Mouse (Mus musculus) liver, embryonic 15.5 days (tissue): ENCODE measurements around the gene Pik3cd. TPM values are rescaled to one million over a fixed set of nuclear protein-coding genes. Genes with fewer than 3 reads are reported as not detected.

ENCODE experiments used
- ATAC-seq: fragments of 200-750 bp; cut with Nextera tagmentation; 2 replicates; pipeline ENCODE4 v1.8.0; 2017; ENCODE audit warnings: moderate number of reproducible peaks, mild to moderate bottlenecking, moderate library complexity; ENCODE audit not compliant: insufficient read depth
- H3K27ac ChIP-seq: fragments of 300-500 bp; sonication (generic); replicated peaks from 2 replicates; pipeline ENCODE4 v1.5.1; 2015; ENCODE audit warnings: mild to moderate bottlenecking, inconsistent platforms
- H3K27me3 ChIP-seq: fragments of 300-500 bp; sonication (generic); 2 replicates; pipeline ENCODE4 v1.6.1; 2015; ENCODE audit warnings: mild to moderate bottlenecking, inconsistent platforms
- H3K36me3 ChIP-seq: fragments of 300-500 bp; sonication (generic); replicated peaks from 2 replicates; pipeline ENCODE4 v1.6.1; 2015; ENCODE audit warnings: moderate library complexity, mild to moderate bottlenecking, inconsistent platforms
- H3K4me1 ChIP-seq: fragments of 300-500 bp; sonication (generic); replicated peaks from 2 replicates; pipeline ENCODE4 v1.6.1; 2015; ENCODE audit warnings: inconsistent platforms
- H3K4me2 ChIP-seq: fragments of 300-500 bp; sonication (generic); 2 replicates; pipeline ENCODE4 v1.6.1; 2015; ENCODE audit warnings: moderate library complexity, mild to moderate bottlenecking, inconsistent platforms
- H3K4me3 ChIP-seq: fragments of 300-500 bp; sonication (generic); replicated peaks from 2 replicates; pipeline ENCODE4 v1.5.1; 2015; ENCODE audit warnings: mild to moderate bottlenecking, inconsistent platforms
- H3K9ac ChIP-seq: fragments of 300-500 bp; sonication (generic); 2 replicates; pipeline ENCODE4 v1.6.1; 2015; ENCODE audit warnings: moderate library complexity, mild to moderate bottlenecking, inconsistent platforms
- H3K9me3 ChIP-seq: fragments of 300-500 bp; sonication (generic); replicated peaks from 2 replicates; pipeline ENCODE4 v1.6.1; 2016; ENCODE audit warnings: inconsistent platforms
- WGBS: fragments of 180-500 bp; shearing (Covaris S2); methylation state at CpG from one replicate; pipeline ENCODE4 v1.1.7; 2015; ENCODE audit warnings: mixed read lengths; ENCODE audit not compliant: insufficient replicate concordance; 5-methylcytosine and 5-hydroxymethylcytosine counted together
- polyA plus RNA-seq: library from polyadenylated mRNA; unstranded; fragments of >200 nt; fragmentation: Nextera tagmentation; extraction: Ambion mirVana; gene quantifications from 2 replicates; pipeline ENCODE4 v1.2.1, GENCODE M21; 2015

Pik3cd gene
- polyA plus RNA-seq, 1 experiment from 2014 or later = 7.3 TPM

DNA sequence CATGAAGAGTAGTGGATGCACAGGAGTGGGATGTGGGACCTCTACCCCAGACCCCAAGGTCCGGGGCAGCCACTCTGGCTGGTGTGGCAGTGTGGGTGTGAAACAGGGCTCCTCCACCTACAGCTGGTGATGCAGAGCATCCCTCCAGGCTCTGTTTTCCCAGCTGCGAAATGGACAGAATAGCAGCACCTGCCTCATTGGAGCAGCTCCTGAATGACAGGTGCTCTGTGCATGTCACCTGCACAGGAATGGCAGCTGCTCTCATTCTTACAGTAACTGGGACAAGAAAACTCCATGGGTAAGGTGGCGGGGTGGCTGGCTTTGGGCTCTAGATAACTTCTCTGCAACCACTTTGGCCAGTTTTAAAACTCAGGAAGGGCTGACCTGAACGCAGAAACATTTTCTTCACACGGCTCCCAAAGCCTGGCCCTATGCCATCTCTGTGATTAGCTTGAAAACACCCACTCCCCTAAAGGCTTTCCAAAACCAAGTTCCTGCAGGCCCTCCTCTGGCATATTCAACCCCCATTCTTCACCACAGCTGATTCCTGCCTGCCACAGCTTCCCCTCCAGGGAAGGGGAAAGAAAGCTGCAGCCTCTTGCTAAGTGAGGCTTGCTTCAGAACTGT lies 33.4 kb upstream of the Pik3cd start:
- Histone ChIP-seq H3K4me1 (peaks cover 56% of the 10 kb centered on the region), H3K36me3 (peaks cover 9% of the 10 kb centered on the region), H3K27ac (no peak overlapping the region), H3K9ac (no peak overlapping the region), H3K4me3 (no peak overlapping the region), H3K27me3 (no peaks in the 10 kb centered on the region), H3K9me3 (no peaks in the 10 kb centered on the region), H3K4me2 (no peak overlapping the region)
- ATAC-seq = no peak
- 61% methylated on average over 5 of the region's 5 CpGs for WGBS

DNA sequence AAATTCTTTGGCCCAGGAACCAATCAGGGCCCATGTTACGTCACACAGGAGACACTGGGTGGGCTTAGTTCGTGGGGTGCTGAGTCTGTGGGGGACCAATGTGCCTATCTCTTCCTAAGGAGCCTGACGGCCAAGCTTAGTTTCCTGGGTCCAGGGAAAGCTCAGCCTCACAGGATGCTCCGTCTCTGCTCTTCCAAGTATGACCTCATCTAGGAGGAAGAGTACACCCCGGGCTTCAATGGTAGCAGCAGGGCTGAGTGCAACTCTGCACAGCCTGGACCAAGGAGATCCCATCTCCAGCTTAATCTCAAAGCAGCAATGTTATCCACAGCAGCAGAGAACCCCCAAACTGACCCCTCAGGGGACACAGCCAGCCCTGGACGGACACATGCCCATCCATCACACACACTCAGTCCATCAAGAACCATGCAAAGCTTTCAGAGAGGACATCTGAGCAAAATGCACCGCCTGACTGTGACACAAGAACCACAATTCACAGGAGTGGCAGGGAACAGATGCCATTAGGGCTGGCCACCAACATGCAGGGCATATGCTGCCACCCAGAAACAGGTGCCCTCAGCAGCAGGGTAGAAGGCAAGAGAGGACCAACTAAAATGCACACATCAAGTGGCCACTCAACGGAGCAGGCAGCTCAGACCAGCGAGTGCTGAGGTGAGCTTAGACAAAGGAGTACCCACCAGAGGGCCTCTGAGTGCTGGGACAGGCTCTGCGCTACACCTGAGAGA lies 32.5 kb upstream of the Pik3cd start:
- 68% methylated on average over 10 of the region's 10 CpGs for WGBS
- Histone ChIP-seq H3K27ac (no peak overlapping the region), H3K9me3 (no peaks in the 10 kb centered on the region), H3K4me1 (peaks cover 56% of the 10 kb centered on the region), H3K9ac (no peak overlapping the region), H3K27me3 (no peaks in the 10 kb centered on the region), H3K4me2 (no peak overlapping the region), H3K36me3 (peaks cover 15% of the 10 kb centered on the region), H3K4me3 (no peak overlapping the region)
- ATAC-seq = no peak

DNA sequence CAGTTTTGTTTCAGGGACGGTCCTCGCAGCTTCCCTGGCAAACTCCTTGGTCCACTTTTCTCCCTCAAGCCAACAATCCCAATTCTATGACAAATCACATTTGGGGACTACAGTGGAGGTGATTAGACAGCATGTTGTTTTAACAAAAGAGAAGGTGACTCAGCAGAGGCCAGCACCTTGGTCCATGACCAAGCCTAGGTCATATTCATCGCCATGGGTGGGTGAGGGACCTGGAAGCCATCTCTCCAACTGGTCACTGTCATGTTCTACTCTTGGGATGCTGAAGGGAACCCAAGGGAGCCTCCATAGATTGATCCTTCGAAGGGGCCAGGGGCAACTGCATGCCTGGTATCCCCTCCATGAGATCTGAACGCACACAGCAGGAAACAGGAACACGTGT lies 31.9 kb upstream of the Pik3cd start:
- Histone ChIP-seq H3K27ac (no peak overlapping the region), H3K4me3 (no peak overlapping the region), H3K9me3 (no peaks in the 10 kb centered on the region), H3K36me3 (peaks cover 22% of the 10 kb centered on the region), H3K4me2 (no peak overlapping the region), H3K27me3 (no peaks in the 10 kb centered on the region), H3K4me1 (peaks cover 56% of the 10 kb centered on the region), H3K9ac (no peak overlapping the region)
- WGBS = 66% methylated on average over 6 of the region's 6 CpGs
- no peak for ATAC-seq

DNA sequence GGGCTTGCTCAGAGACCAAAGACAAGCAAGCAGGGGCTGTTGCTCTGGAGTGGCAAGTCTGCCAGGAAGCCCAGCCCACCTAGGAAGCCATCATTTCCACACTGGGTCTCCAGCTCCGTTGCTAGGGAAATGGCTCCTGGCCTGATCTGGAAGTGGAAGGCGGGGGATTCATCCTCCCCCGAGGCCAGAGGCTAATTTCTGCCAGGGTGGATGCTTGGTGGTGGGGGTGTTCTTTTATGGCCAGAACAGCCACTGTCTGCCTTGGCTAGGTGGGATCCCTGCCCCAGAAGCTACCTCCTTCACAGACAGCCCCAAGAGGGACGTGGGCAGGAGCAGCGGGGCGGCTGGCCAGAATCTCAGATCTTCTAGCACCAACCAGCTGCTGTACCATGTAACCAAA lies 31.4 kb upstream of the Pik3cd start:
- peaks cover 56% of the 10 kb centered on the region for H3K4me1 ChIP-seq
- no peaks in the 10 kb centered on the region for H3K9me3 ChIP-seq
- peaks cover 25% of the 10 kb centered on the region for H3K36me3 ChIP-seq
- H3K27ac ChIP-seq = no peak overlapping the region
- no peak overlapping the region for H3K4me2 ChIP-seq
- WGBS = 67% methylated on average over 6 of the region's 6 CpGs
- H3K4me3 ChIP-seq = no peak overlapping the region
- no peaks in the 10 kb centered on the region for H3K27me3 ChIP-seq
- ATAC-seq = no peak
- no peak overlapping the region for H3K9ac ChIP-seq

DNA sequence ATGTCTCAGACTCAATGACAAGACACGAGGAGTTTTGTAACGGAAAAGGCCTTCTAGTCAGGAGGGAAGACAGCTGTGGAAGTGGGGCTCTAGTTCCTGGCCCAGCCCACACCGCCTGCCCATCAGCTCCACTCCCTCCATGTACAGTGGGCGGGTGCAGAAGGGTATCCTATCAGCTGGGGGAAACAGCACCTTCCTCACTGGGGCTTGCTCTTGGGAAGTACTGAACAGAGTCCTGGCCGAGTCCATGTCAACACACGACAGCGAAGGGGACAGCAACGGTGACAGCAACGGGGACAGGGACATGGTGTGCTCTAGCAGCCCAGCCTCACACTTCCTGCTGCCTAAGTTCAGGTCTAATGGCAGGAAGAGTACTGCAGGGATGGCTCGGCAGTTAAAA lies 30.4 kb upstream of the Pik3cd start:
- Histone ChIP-seq H3K36me3 (peaks cover 30% of the 10 kb centered on the region), H3K4me2 (no peak overlapping the region), H3K27me3 (no peaks in the 10 kb centered on the region), H3K4me3 (no peak overlapping the region), H3K9me3 (no peaks in the 10 kb centered on the region), H3K27ac (no peak overlapping the region), H3K9ac (no peak overlapping the region), H3K4me1 (peaks cover 53% of the 10 kb centered on the region)
- WGBS = 32% methylated on average over 10 of the region's 10 CpGs
- ATAC-seq = no peak

DNA sequence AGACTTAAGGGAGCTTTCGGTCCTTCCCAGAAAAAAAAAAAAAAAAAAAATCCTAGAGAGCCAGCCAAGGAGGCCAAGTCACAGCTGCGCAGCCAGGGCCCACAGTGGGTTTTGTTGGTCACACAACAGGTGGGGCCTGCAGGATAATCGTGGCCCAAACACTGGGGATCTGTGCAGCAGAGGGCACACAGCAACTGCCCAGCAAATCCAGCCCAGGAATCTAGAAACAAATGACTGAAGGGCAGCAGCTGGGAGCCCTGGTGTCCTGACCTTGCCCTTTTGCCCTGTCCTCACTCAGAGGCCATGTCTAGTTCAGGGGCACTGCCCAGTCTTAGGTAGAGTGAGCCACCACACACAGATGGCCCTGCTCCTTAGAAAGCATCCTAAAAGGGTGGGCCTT lies 29.9 kb upstream of the Pik3cd start:
- Histone ChIP-seq H3K4me3 (no peak overlapping the region), H3K27ac (no peak overlapping the region), H3K4me2 (no peak overlapping the region), H3K27me3 (no peaks in the 10 kb centered on the region), H3K9ac (no peak overlapping the region), H3K36me3 (peaks cover 34% of the 10 kb centered on the region), H3K4me1 (peaks cover 51% of the 10 kb centered on the region), H3K9me3 (no peaks in the 10 kb centered on the region)
- no peak for ATAC-seq
- WGBS = 62% methylated on average over 3 of the region's 3 CpGs

DNA sequence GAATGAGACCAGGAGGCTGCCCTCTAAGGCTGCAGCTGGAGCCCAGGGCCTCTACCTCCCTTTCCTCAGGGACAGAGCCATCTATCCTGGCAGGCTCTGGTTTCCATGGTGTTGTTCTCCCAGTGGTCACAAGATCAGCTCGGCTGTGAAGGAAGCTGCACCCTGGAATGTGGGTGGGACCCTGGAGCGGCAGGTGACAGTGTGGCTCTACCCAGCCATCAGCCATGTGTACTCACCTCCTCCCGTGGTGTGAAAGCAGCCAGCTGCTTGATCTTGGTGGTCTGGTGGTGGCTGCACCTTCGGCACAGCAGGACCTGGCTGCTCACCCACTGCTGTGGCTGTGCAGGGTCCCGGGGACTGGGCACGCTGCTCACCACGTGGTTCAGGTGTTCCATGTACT lies 28.5 kb upstream of the Pik3cd start:
- Histone ChIP-seq H3K27ac (no peak overlapping the region), H3K27me3 (no peaks in the 10 kb centered on the region), H3K9ac (no peak overlapping the region), H3K9me3 (no peaks in the 10 kb centered on the region), H3K36me3 (peaks cover 48% of the 10 kb centered on the region), H3K4me2 (no peak overlapping the region), H3K4me1 (peaks cover 40% of the 10 kb centered on the region), H3K4me3 (no peak overlapping the region)
- 42% methylated on average over 7 of the region's 7 CpGs for WGBS
- no peak for ATAC-seq

DNA sequence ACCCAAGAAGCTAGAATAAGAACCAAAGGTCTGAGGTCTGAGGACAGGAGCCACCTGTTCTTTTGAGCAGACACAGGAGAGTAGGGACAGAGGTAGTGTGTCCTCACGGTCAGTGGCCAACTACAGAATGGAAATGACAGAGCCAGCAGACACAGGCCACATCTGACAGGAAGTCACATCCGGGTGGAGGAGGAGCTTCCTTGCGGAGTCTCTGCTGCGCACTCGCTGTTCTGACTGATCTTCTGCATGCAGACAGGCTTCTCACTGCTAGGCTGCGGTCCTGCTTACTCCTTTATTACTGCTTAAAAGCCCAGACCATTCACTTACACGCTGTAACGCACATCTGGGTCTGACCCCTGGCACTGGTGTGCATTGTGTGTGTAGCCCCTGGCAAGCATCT lies 26.4 kb upstream of the Pik3cd start:
- peaks cover 27% of the 10 kb centered on the region for H3K4me1 ChIP-seq
- WGBS = 56% methylated on average over 8 of the region's 8 CpGs
- no peak overlapping the region for H3K9ac ChIP-seq
- no peaks in the 10 kb centered on the region for H3K27me3 ChIP-seq
- peaks cover 51% of the 10 kb centered on the region for H3K36me3 ChIP-seq
- H3K9me3 ChIP-seq = no peaks in the 10 kb centered on the region
- no peak overlapping the region for H3K4me2 ChIP-seq
- ATAC-seq = no peak
- H3K27ac ChIP-seq = no peak overlapping the region
- no peak overlapping the region for H3K4me3 ChIP-seq

DNA sequence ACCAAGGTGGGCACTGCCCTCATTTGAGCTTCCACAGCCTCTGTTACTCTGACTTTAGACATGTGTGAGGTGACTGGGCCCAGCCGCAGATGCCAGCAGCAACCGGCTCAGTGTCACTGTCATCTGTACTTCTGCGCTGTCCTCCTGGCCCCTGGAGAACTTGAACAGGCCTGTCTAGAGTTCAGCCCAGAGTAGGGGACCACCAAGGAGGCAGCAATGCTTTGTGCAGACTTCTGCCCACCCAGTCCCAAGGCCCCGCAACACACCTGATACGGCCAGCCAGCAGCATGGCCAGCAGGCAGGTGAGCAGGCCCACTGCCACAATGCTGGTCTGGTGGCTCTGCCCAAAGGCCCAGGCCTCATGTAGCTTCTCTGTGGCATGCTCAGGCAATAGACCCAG lies 25.3 kb upstream of the Pik3cd start:
- WGBS = 91% methylated on average over 5 of the region's 5 CpGs
- H3K4me2 ChIP-seq = no peak overlapping the region
- H3K36me3 ChIP-seq = peaks cover 51% of the 10 kb centered on the region

DNA sequence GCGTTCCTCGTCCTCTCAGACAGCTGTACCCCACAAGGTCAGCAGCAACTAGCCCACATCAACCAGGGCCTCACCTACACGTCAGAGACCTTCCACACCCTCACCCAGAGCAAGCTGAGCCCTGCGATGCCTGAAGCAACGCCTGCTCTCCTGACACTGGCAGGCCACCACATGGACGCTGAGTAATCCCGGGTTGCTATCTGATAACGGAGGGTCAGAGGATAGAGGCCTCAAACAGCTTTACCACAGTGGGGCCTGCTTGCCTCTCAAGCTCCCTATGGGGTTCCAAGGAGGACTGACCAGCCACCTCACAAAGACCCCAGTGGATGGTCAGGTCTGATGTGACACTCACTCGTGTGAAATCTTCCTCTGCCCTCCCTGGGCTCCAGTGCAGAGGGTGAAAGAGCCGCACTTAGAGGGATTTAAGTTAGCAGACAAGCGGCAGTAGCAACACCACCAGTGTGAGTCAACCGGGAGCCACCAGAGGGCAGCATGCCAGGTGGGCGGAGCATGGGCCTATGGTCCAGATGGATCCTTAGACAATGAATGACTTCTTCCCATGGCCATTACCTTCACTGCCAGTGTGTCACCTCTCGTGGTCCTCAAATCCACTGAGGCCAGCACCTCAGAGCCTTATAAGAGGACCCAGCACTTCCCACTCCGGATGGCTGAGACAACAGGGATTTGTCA lies 23.4 kb upstream of the Pik3cd start:
- ATAC-seq = no peak
- Histone ChIP-seq H3K4me1 (peaks cover 8% of the 10 kb centered on the region), H3K9ac (no peak overlapping the region), H3K27me3 (no peaks in the 10 kb centered on the region), H3K9me3 (no peaks in the 10 kb centered on the region), H3K4me3 (no peak overlapping the region), H3K36me3 (peaks cover 55% of the 10 kb centered on the region), H3K4me2 (no peak overlapping the region), H3K27ac (no peak overlapping the region)
- WGBS = 47% methylated on average over 15 of the region's 15 CpGs

More for the DNA sequence above, 25.3 kb upstream of the Pik3cd start:
- no peak for ATAC-seq
- H3K27ac ChIP-seq = no peak overlapping the region
- H3K4me1 ChIP-seq = peaks cover 15% of the 10 kb centered on the region
- H3K9ac ChIP-seq = no peak overlapping the region
- H3K27me3 ChIP-seq = no peaks in the 10 kb centered on the region
- H3K4me3 ChIP-seq = no peak overlapping the region
- H3K9me3 ChIP-seq = no peaks in the 10 kb centered on the region

DNA sequence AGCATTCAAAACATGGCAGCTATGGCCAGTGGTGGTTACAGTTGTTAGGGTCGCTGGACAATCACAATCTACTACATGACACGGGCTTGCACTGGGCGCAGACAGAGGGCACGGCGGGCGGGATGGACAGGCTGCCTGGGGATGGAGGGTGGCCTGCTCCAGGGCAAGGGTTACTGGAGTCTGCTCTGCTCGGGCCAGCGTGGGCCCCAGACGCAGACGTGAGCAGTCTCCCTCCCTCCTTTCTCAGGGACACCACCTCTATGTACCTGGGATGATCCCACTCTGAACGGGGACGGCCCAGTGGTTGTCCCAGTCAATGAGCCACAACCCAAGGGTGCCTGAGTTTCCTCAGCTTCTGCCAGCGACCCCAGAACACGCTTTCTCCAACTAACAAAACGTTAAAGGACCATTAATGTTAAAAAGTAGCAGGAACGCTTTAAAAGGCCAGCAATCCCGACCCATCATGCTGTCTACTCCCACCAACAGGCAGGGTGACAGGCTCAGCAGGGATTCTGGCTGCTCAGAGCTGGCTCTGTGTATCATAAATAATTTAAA lies 22.6 kb upstream of the Pik3cd start:
- Histone ChIP-seq H3K4me1 (peaks cover 8% of the 10 kb centered on the region; the same call in 1 of the 2 replicates), H3K27ac (no peak overlapping the region), H3K27me3 (no peaks in the 10 kb centered on the region), H3K4me3 (no peak overlapping the region), H3K9ac (no peak overlapping the region), H3K36me3 (peaks cover 56% of the 10 kb centered on the region), H3K4me2 (no peak overlapping the region), H3K9me3 (no peaks in the 10 kb centered on the region)
- no peak for ATAC-seq
- 82% methylated on average over 17 of the region's 17 CpGs for WGBS
